8 mouse cellular contexts compared by ENCODE assay signal in genomic region chr17:35776811-35777609, GRCm38 (mm10). TPM values are rescaled to one million over a fixed set of nuclear protein-coding genes. Genes with fewer than 3 reads are reported as not detected.
A peak's percentile ranks its signal among the peaks of the same experiment; 100 is the strongest.
DNase-seq lines count a peak whose midpoint lies in the region; ATAC-seq lines count a peak whose summit lies in the region.

No protein-coding gene starts in this region.

- H3K9me3 ChIP-seq in hindbrain, embryonic 16.5 days (ENCODE audit: control insufficient read depth, low read length) = no peaks in the 10 kb centered on the region
- H3K9me3 ChIP-seq in stomach, embryonic 15.5 days = no peaks in the 10 kb centered on the region

- peaks cover 3% of the 10 kb centered on the region for H3K4me1 ChIP-seq in hindbrain, embryonic 16.5 days (ENCODE audit: control insufficient read depth, insufficient read depth, low read depth, low read length)
- H3K4me1 ChIP-seq in stomach, embryonic 15.5 days = peaks cover 25% of the 10 kb centered on the region

- 47% methylated on average over 13 of the region's 13 CpGs for WGBS in hindbrain, embryonic 16.5 days
- 19% methylated on average over 13 of the region's 13 CpGs for WGBS in stomach, embryonic 15.5 days

- H3K27ac ChIP-seq in hindbrain, embryonic 16.5 days (ENCODE audit: low read depth, low read length) = peak overlapping the region; percentile 63
- peak overlapping the region; percentile 79 for H3K27ac ChIP-seq in stomach, embryonic 15.5 days

- no peak overlapping the region for H3K9ac ChIP-seq in hindbrain, embryonic 16.5 days (ENCODE audit: low read depth, low read length)
- no peak overlapping the region for H3K9ac ChIP-seq in stomach, embryonic 15.5 days

- no peaks in the 10 kb centered on the region for H3K27me3 ChIP-seq in hindbrain, embryonic 16.5 days (replicated peaks; ENCODE audit: control insufficient read depth, insufficient read depth, low read length)
- H3K27me3 ChIP-seq in stomach, embryonic 15.5 days (replicated peaks) = no peaks in the 10 kb centered on the region

- H3K4me3 ChIP-seq in hindbrain, embryonic 16.5 days (ENCODE audit: low read length) = no peak overlapping the region
- no peak overlapping the region for H3K4me3 ChIP-seq in stomach, embryonic 15.5 days (replicated peaks)

- DNase-seq in adrenal gland, adult 2 months = peak; percentile 89
- peak; percentile 89 to 90 for DNase-seq in cerebellum, postnatal 25 days
- peak; percentile 74 to 80 for DNase-seq in gastrocnemius, adult 8-10 months (ENCODE audit: low spot score in 2 of 2)
- peak; percentile 75 to 76 for DNase-seq in layer of hippocampus, postnatal 36 days
- DNase-seq in lung, postnatal 4 days = peak; percentile 85 to 88
- DNase-seq in thymus, postnatal 36 days = no peak

- H3K4me2 ChIP-seq in hindbrain, embryonic 16.5 days (ENCODE audit: low read length) = no peak overlapping the region
- peak overlapping the region; percentile 10; the same call in 1 of the 2 replicates for H3K4me2 ChIP-seq in stomach, embryonic 15.5 days

- peak; percentile 70 for ATAC-seq in hindbrain, embryonic 16.5 days
- ATAC-seq in stomach, embryonic 15.5 days (ENCODE audit: insufficient read depth, low FRiP score, low read depth) = peak; percentile 36; the same call in 1 of the 2 replicates

- no peaks in the 10 kb centered on the region for H3K36me3 ChIP-seq in hindbrain, embryonic 16.5 days (ENCODE audit: control insufficient read depth, insufficient read depth, low read length)
- no peaks in the 10 kb centered on the region for H3K36me3 ChIP-seq in stomach, embryonic 15.5 days

RNA-seq across cellular contexts. Expression of gene Ier3, which starts 44.5 kb away (rescaled TPM):
- total RNA-seq in adrenal gland, adult 2 months (2021) = 10 to 100 TPM in 1 of 2 experiments, 1 to 10 TPM in 1; 9.6 to 13.8 TPM
- 17.1 and 17.6 TPM in 2 replicates for polyA plus RNA-seq in adrenal gland, adult 2 months (2012; rRNA removed)
- total RNA-seq in gastrocnemius, adult 8-10 months (2022) = 1 to 10 TPM; 5.6 to 7.8 (median 6.6) TPM
- 14.5 and 17.2 TPM in 2 replicates for polyA plus RNA-seq in hindbrain, embryonic 16.5 days (2015; fragmentation: Nextera tagmentation; extraction: Ambion mirVana)
- total RNA-seq in layer of hippocampus, postnatal 36 days (2021) = 1 to 10 TPM; 4.2 to 6.5 TPM
- 14.5 and 16.7 TPM in 2 replicates for polyA plus RNA-seq in stomach, embryonic 15.5 days (2015; fragmentation: Nextera tagmentation; extraction: Ambion mirVana)

RNA-seq across cellular contexts. Expression of gene Flot1, which starts 46.0 kb away (rescaled TPM):
- total RNA-seq in adrenal gland, adult 2 months (2021) = 10 to 100 TPM; 59.0 to 74.4 TPM
- 61.0 and 66.2 TPM in 2 replicates for polyA plus RNA-seq in adrenal gland, adult 2 months (2012; rRNA removed)
- total RNA-seq in gastrocnemius, adult 8-10 months (2022) = 10 to 100 TPM; 52.6 to 67.2 (median 55.9) TPM
- 131 and 150 TPM in 2 replicates for polyA plus RNA-seq in hindbrain, embryonic 16.5 days (2015; fragmentation: Nextera tagmentation; extraction: Ambion mirVana)
- 100 to 1,000 TPM; 124 to 132 TPM for total RNA-seq in layer of hippocampus, postnatal 36 days (2021)
- 45.3 and 46.0 TPM in 2 replicates for polyA plus RNA-seq in stomach, embryonic 15.5 days (2015; fragmentation: Nextera tagmentation; extraction: Ambion mirVana)

Comparison
In these comparisons a context has a peak if more than half of its experiments do, and no peak if none do; other contexts are left out.
1. DNase-seq: peak in adrenal gland, adult 2 months (single experiment), cerebellum, postnatal 25 days (2 of 2), gastrocnemius, adult 8-10 months (2 of 2), layer of hippocampus, postnatal 36 days (2 of 2) and lung, postnatal 4 days (2 of 2); none in thymus, postnatal 36 days (0 of 2).